9 mouse cellular contexts compared by ENCODE assay signal in the genomic region with DNA sequence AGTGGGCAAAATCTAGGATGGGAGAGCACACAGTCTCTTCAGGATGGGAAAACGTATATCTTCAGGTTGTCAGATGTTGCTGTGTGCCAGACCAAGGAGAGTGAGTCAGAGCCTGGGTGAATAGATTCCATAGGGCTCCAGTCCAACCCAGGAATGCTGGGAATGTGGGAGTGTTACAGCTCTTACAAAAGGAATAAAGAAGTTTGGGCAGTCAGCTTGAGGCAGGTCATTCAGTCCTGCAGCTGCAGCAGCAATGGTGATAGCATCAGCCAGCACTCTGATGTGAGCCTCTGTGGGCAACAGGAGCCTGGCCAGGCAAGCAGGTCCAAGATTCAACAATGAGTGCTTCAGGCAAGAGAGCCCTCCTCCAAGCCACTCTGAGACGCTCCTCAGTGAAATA.
A peak's percentile ranks its signal among the peaks of the same experiment; 100 is the strongest.
DNase-seq lines count a peak whose midpoint lies in the region; ATAC-seq and TF ChIP-seq lines count a peak whose summit lies in the region.
"Had no signal": no experiment of that assay in that cellular context is flagged by ENCODE, and none has a peak within 500 bp of the region (broad histone marks: within the 10 kb centered on the region; RNA-seq: fewer than 3 reads in every experiment).

No protein-coding gene starts in this region.

- no peaks in the 10 kb centered on the region for H3K9me3 ChIP-seq in intestine, embryonic 15.5 days
- H3K9me3 ChIP-seq in intestine, postnatal 0 days (ENCODE audit: control insufficient read depth): no peaks in the 10 kb centered on the region
- H3K9me3 ChIP-seq in forebrain, embryonic 16.5 days (ENCODE audit: control insufficient read depth, low read length): no peaks in the 10 kb centered on the region

- no peaks in the 10 kb centered on the region for H3K27me3 ChIP-seq in intestine, embryonic 15.5 days (replicated peaks)
- H3K27me3 ChIP-seq in intestine, postnatal 0 days (replicated peaks; ENCODE audit: control insufficient read depth, insufficient read depth, low read length): no peaks in the 10 kb centered on the region
- H3K27me3 ChIP-seq in forebrain, embryonic 16.5 days (replicated peaks; ENCODE audit: control insufficient read depth, insufficient read depth, low read length): no peaks in the 10 kb centered on the region

- no peak overlapping the region for H3K27ac ChIP-seq in intestine, embryonic 15.5 days
- H3K27ac ChIP-seq in intestine, postnatal 0 days (ENCODE audit: low read depth, low read length): no peak overlapping the region
- no peak overlapping the region for H3K27ac ChIP-seq in forebrain, embryonic 16.5 days (ENCODE audit: low read length)
- H3K27ac ChIP-seq: liver, embryonic 14.5 days had no signal

- peak; percentile 18 for DNase-seq in WW6 (ENCODE audit: low read depth, low spot score)
- DNase-seq in lung, postnatal 4 days: peak; percentile 19 to 61
- no peak for DNase-seq in adrenal gland, postnatal 4 days (ENCODE audit: low spot score in 2 of 2)

- no peak overlapping the region for H3K4me3 ChIP-seq in intestine, embryonic 15.5 days (replicated peaks)
- no peak overlapping the region for H3K4me3 ChIP-seq in intestine, postnatal 0 days (ENCODE audit: low read depth, low read length)
- H3K4me3 ChIP-seq in forebrain, embryonic 16.5 days (replicated peaks; ENCODE audit: low read length): no peak overlapping the region

- no peak overlapping the region for H3K9ac ChIP-seq in intestine, embryonic 15.5 days
- H3K9ac ChIP-seq in intestine, postnatal 0 days (ENCODE audit: low read depth, low read length): no peak overlapping the region
- H3K9ac ChIP-seq in forebrain, embryonic 16.5 days (replicated peaks; ENCODE audit: low read depth, low read length): no peak overlapping the region
- H3K9ac ChIP-seq: liver, embryonic 14.5 days had no signal

- H3K4me2 ChIP-seq in intestine, embryonic 15.5 days (replicated peaks): no peak overlapping the region
- H3K4me2 ChIP-seq in intestine, postnatal 0 days (replicated peaks; ENCODE audit: low read depth): no peak overlapping the region
- no peak overlapping the region for H3K4me2 ChIP-seq in forebrain, embryonic 16.5 days (ENCODE audit: low read length)

- no peaks in the 10 kb centered on the region for H3K36me3 ChIP-seq in intestine, embryonic 15.5 days
- H3K36me3 ChIP-seq in intestine, postnatal 0 days (ENCODE audit: control insufficient read depth, insufficient read depth): no peaks in the 10 kb centered on the region
- H3K36me3 ChIP-seq in forebrain, embryonic 16.5 days (ENCODE audit: control insufficient read depth, insufficient read depth): no peaks in the 10 kb centered on the region

- WGBS in intestine, embryonic 15.5 days: 35% methylated on average over 2 of the region's 2 CpGs
- 30% methylated on average over 2 of the region's 2 CpGs for WGBS in intestine, postnatal 0 days
- 12% methylated on average over 2 of the region's 2 CpGs for WGBS in forebrain, embryonic 16.5 days

- peak; percentile 28; the same call in 1 of the 2 replicates for ATAC-seq in intestine, embryonic 15.5 days
- no peak for ATAC-seq in intestine, postnatal 0 days
- peak; percentile 75 for ATAC-seq in forebrain, embryonic 16.5 days
- ATAC-seq in erythroid progenitor cell, adult 5-6 weeks (replicated peaks; ENCODE audit: low FRiP score, poor library complexity, severe bottlenecking): no peak
- ATAC-seq in megakaryocyte-erythroid progenitor cell, adult 5-6 weeks (replicated peaks; ENCODE audit: low FRiP score, low TSS enrichment, poor library complexity, severe bottlenecking): no peak

- no peak for TF ChIP-seq CTCF in intestine, postnatal 0 days (IDR thresholded peaks at IDR 0.05; ENCODE audit: low read depth)

- H3K4me1 ChIP-seq in intestine, embryonic 15.5 days (replicated peaks): no peaks in the 10 kb centered on the region
- H3K4me1 ChIP-seq in intestine, postnatal 0 days (replicated peaks; ENCODE audit: control insufficient read depth, insufficient read depth, low read length): no peaks in the 10 kb centered on the region
- H3K4me1 ChIP-seq in forebrain, embryonic 16.5 days (replicated peaks; ENCODE audit: control insufficient read depth, insufficient read depth, low read length): no peaks in the 10 kb centered on the region

Comparison
In these comparisons a context has a peak if more than half of its experiments do, and no peak if none do; other contexts are left out.
1. ATAC-seq: peak in intestine, embryonic 15.5 days (single experiment) and forebrain, embryonic 16.5 days (single experiment); none in intestine, postnatal 0 days (single experiment), erythroid progenitor cell, adult 5-6 weeks (single experiment) and megakaryocyte-erythroid progenitor cell, adult 5-6 weeks (single experiment).
2. DNase-seq: peak in WW6 (single experiment) and lung, postnatal 4 days (2 of 2); none in adrenal gland, postnatal 4 days (0 of 2).